Mouse (Mus musculus) frontal cortex, postnatal 25 days (tissue): Measurements from ENCODE around the gene Igf2bp3.

Experiments
- DNase-seq, 2 experiments: peaks; one replicate each; pipeline ENCODE4 v3.0.0; 2022; ENCODE audit warnings: low spot score in 2 of 2

Gene Igf2bp3

DNA sequence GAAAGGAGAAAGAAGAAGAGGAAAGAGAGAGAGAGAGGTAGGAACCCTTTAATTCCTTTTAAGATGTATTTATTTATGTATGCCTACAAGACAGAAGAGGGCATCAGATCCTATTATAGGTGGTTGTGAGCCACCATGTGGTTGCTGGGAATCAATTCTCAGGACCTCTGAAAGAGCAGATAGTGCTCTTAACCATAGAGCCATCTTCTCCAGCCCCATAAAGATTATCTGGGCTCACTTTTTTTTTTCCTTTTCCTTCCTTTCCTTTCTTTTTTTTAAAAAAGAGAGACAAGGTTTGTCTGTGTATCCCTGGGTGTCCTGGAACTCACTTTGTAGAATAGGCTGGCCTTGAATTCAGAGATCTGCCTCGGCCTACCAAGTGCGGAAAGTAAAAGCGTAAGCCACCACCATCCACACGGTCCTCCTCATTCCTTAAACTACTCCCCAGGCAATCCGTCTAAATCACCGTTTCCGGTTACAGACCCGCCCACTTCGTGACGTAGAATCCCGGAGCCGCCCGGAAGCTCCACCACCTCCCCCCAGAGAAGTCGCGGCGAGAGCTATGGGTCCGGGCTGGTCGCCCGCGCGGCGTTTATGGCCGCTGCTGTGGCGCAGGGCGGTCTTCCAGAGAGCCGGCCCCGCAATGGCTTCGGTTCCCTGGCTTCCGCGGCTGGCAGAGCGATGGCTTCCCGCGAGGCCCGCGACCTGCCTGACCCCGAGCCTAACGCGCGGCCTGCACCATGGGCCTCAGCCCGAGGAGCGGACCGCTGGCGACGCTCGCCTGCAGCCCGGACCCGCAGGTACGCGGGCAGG lies 141.2 kb downstream of the Igf2bp3 start, which contains the start of gene Malsu1:
Malsu1 (plus strand) TSS at position 492 of the 813 bp plus-strand sequence.
- DNase-seq, result peak; percentile 91 to 94

DNA sequence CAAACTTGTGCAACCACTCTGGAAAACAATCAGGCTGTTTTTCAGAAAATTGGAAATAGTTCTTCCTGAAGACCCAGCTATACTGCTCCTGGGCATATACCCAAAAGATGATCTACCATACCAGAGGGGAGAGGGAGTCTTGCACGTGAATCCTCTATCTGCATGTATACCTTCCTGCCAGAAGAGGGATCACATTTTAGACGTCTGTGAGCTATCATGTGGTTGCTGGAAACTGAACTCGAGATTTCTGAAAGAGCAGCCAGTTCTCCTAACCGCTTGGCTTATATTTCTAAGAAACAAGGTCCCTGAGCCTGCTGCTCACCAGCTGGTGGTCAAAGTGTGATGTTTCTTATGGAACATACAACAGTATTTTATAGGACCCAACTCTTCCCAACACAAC lies 146.4 kb downstream of the Igf2bp3 start:
- DNase-seq, result no peak

- DNase-seq, result peak; percentile 37 to 63
These were observed 157.4 kb downstream of the Igf2bp3 start for GRCm38 (mm10) chr6:49057053-49058021.

- DNase-seq, result no peak
These were observed 158.7 kb downstream of the Igf2bp3 start for GRCm38 (mm10) chr6:49056009-49056408.

GRCm38 (mm10) chr6:49055256-49055733 lies 159.5 kb downstream of the Igf2bp3 start:
- no peak for DNase-seq

DNA sequence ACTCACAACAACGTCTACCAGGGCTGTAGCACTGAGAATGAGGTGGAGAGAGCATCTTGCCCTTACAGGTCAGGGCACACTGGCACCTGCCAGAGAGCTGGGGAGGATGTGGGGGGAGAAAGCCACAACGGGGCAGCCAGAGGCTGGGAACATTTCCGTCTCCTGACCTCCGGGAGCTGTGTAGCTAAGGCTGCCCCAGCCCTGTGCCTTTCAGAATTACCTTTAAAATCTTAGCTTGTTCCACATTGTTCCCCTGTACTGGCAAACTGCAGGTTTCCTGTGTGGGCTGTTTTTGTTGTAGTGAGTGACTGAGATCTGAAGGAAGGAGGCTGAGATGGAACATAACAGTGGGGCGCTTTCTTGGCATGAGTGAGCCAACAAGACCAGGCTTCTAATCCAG lies 162.6 kb downstream of the Igf2bp3 start:
- no peak for DNase-seq

- DNase-seq, result no peak
These were observed 163.9 kb downstream of the Igf2bp3 start for GRCm38 (mm10) chr6:49050677-49051410.

DNA sequence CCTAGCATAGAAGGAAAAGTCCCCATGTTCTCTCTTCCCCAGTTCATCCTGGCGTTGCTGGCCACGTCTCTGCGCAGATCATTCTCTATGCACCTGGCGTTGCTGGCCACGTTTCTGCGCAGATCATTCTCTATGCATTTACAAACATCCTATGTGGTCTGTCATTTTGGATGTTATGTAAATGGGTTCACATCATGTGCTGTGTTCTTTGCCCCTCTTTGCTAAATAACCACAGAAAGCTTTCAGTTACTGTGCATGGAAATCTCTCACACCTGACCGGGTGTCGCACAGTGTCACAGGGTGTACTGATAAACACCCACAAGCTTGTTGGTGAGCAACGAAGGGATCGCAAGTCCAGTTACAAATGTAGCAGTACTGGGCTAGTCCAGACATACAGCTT lies 166.4 kb downstream of the Igf2bp3 start:
- DNase-seq, result no peak

DNA sequence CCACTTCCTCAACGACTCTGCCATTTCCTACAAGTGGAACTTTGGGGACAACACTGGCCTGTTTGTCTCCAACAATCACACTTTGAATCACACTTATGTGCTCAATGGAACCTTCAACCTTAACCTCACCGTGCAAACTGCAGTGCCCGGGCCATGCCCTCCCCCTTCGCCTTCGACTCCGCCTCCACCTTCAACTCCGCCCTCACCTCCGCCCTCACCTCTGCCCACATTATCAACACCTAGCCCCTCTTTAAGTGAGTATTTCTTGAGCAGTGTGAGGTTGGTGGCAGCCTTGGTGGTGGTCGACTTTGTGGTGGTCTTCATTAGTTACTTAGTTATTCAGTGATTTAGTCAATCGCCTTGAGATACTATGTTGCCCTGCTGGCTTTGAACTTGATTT lies 166.9 kb downstream of the Igf2bp3 start:
- no peak for DNase-seq

DNA sequence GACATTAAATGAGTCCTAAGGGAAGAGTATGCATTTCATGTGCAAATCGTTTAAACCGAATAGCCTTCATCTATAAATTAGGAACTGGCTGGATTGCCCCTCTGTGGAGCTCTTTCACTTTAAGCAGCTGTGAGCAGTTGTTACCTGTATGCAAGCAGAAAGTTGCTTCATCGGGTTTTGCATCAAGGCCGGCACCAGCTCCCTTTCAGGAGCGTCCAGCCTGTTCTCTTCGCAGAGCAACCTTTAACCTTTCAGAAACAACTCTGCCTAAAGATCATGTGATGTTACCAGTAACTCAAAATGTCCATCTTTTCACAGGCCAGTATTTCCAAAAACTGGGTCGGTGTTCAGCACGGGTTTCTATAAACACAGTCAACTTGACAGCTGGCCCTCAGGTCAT lies 167.8 kb downstream of the Igf2bp3 start:
- DNase-seq, result no peak

- no peak for DNase-seq
These were observed 168.3 kb downstream of the Igf2bp3 start for GRCm38 (mm10) chr6:49046502-49046901.

DNA sequence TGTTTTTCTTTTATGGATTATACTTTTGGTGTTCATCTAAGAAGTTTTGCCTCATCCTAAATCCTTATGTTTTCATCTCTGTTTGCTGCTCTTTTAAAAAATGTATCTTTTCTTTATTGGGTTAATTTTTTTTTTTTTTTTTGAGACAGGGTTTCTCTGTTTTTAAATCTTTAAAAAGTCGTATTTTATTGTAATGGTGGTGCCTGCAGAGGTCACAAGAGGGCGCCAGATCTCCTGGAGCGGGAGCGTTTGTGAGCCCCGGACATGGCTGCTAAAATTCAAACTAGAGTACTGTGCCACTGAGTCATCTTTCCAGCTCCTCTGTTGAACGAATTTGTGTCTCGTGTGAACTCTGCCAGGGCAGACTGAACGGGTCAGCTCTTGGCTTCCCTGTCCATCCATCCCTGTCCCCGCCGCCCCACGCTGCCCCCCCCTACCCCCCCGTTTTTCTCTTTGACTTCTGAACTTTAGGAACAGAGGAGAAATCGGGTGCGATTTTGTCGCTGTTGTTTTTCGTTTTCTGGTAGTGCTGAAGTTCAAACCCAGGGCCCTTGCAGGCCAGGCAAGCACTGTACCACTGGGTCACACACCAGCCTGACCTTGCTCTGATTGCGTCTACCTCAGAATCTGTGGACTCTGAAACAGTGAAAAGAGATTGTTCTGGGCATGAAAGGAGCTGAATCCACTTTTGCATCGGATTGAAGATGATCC lies 175.1 kb downstream of the Igf2bp3 start:
- DNase-seq, result peak; percentile 23 to 47

DNA sequence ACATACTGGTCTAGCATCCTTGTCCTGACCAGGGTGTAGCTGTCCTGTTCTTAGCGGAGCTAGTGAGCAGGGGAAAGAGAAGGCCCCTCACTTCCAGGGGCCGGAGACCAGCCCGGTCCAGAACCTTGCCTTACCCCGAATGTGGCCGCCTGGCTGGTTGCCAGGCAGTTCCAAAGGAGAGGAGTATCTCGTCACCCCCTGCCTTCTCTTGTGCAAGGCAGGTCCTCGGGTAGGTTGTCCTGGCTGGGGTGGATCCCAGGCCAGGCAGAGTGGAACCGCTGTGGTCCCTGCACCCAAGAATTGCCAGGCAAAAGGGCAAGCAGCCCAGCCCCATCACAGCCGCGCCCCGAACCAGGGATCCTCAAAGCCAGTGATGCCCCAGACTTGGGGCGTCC lies 177.5 kb downstream of the Igf2bp3 start:
- no peak for DNase-seq

DNA sequence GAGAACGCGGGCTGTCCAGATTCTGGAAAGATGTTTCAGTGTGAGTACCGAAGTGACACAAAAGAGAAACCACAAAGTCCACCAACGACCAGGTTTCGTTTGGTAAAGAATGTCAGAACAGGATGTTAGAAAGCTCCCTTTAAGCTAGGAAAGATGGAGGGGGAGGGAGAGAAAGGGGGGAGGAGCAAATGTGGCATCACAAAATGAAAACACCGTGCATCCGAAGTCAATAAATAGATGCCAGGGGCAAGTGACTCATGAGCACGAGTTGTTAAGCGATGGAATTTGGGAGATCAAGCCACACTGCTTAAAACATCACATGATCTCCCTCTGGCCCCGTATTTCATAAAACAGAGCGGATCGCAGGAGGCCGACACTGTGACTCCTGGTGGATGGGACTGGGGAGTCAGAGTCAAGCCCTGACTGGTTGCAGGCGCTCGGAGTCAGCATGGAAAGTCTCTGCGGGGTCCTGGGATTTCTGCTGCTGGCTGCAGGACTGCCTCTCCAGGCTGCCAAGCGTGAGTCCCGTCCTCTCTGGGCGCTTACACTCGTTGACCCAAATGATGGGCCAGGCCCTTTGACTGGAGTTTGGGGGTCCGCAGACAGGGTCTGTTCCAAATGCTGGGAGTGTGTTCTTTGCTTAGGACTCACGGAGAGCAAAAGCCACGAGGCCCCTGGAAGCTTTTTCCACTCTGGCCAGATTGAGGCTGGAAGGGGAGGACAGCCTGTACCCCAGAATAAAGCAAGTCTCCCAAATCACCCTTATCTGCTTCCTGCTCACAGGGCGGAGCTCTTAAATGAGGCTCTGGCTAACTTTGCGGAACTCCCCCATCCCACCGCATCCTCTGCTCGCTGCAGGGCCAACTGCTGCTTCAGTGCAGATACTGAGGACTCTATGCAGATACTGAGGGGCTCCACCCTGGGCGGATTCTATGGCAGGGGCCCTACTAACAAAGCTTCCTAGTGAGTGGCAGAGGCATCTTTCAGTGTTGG lies 178.2 kb downstream of the Igf2bp3 start, which contains the start of gene Gpnmb:
Gpnmb (plus strand) TSS at position 272 of the 993 bp plus-strand sequence.
- no peak for DNase-seq
